Mouse (Mus musculus): Measurements from ENCODE around the gene Cd300lg. TPM values are rescaled to one million over a fixed set of nuclear protein-coding genes. Genes with fewer than 3 reads are reported as not detected.
A peak's percentile ranks its signal among the peaks of the same experiment; 100 is the strongest.

Cd300lg gene
- total and polyA plus RNA-seq, 3 experiments: 0.08 to 0.26 TPM; not detected in 1

DNA sequence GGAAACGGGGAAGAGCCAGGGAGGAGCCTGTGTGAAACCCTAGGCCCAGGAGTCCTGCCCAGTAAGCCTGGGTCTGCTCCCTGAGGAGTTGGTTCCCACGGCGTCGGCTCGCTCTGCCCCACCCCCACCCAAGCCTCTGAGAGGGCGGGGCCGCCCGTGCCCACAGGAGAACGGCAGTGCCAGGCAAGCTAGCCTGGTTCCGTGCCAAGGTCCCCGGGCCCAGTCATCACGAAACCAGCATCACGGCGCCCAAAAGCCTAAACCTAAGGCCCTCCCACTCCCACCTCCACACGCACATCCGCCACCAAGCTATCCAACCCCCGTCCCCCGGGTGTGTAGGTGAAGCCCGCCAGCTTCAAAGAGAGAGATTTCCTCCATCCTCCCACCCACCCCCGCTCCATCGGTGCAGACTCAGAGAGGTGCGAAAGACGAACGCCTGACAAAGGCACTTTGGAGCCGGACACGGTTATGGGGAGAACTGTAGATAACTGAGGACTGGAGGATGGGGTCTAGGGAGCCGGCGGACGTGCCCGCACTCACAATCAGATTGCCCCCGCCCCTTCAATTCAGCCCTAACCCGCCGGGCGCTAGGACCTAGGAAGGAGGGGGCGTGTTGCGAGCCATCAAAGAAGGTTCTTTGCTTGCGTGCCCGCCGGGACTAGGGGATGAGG, 45.9 kb downstream of the Cd300lg start:
- no peak for TF ChIP-seq E2F4 (IDR thresholded peaks at IDR 0.05; ENCODE audit: borderline replicate concordance, low read depth, low read length)
- peak; percentile 74 for TF ChIP-seq MXI1 (IDR thresholded peaks at IDR 0.05; ENCODE audit: low read depth, low read length)
- peak; percentile 34; the same call in 1 of the 2 replicates for TF ChIP-seq BHLHE40 (IDR thresholded peaks at IDR 0.05; ENCODE audit: borderline replicate concordance, low read depth, low read length)
- peak; percentile 100 for TF ChIP-seq MAZ (IDR thresholded peaks at IDR 0.05; ENCODE audit: low read depth, low read length)
- TF ChIP-seq UBTF (IDR thresholded peaks at IDR 0.05; ENCODE audit: borderline replicate concordance, insufficient read depth, low read depth, low read length): 0 out of 2 replicates have a peak, but pooled peaks have one; percentile 76
- peak; percentile 60; the same call in 1 of the 2 replicates for TF ChIP-seq ETS1 (IDR thresholded peaks at IDR 0.05; ENCODE audit: low read depth, low read length)
- peak in 1 of 2 experiments; percentile 54; a peak in 1 of 4 replicates for TF ChIP-seq POLR2A (IDR thresholded peaks at IDR 0.05; ENCODE audit: control insufficient read depth in 1 of 2, insufficient read depth in 1 of 2, low read depth in 1 of 2, low read length in 2 of 2, poor library complexity in 1 of 2)
- TF ChIP-seq SIN3A (IDR thresholded peaks at IDR 0.05; ENCODE audit: low read length): peak; percentile 98
- TF ChIP-seq HCFC1 (IDR thresholded peaks at IDR 0.05; ENCODE audit: low read depth, low read length): peak; percentile 79
- no peak for TF ChIP-seq JUND (IDR thresholded peaks at IDR 0.05; ENCODE audit: low read depth, low read length)
- TF ChIP-seq TAL1 (IDR thresholded peaks at IDR 0.05; ENCODE audit: low read length): no peak
- peak; percentile 52 for TF ChIP-seq MAX (IDR thresholded peaks at IDR 0.05; ENCODE audit: low read length)
- TF ChIP-seq CTCF (IDR thresholded peaks at IDR 0.05 in 2 of 3, conservative IDR thresholded peaks at IDR 0.05 in 1 of 3; ENCODE audit: control insufficient read depth in 1 of 3, insufficient read depth in 1 of 3, low read depth in 2 of 3, low read length in 3 of 3, poor library complexity in 1 of 3, severe bottlenecking in 1 of 3): peak in 1 of 3 experiments; percentile 11; a peak in 1 of 6 replicates
- TF ChIP-seq TBP (IDR thresholded peaks at IDR 0.05; ENCODE audit: low read depth, low read length): 0 out of 2 replicates have a peak, but pooled peaks have one; percentile 21
- TF ChIP-seq ELF1 (IDR thresholded peaks at IDR 0.05; ENCODE audit: low read depth, low read length): peak; percentile 24; the same call in 1 of the 2 replicates
- H3K79me2 ChIP-seq (ENCODE audit: control insufficient read depth, insufficient read depth, low read length, poor library complexity): peaks cover 2% of the 10 kb centered on the region; the same call in 1 of the 2 replicates
- peaks cover 0 to 10% of the 10 kb centered on the region in 2 experiments; a peak in 2 of 4 replicates for H3K36me3 ChIP-seq (ENCODE audit: control insufficient read depth in 1 of 2, insufficient read depth in 2 of 2, low read length in 2 of 2)
- H3K27ac ChIP-seq (ENCODE audit: control insufficient read depth, low read depth, low read length): peak overlapping the region; percentile 43
- no peaks in the 10 kb centered on the region for H3K9me3 ChIP-seq (replicated peaks; ENCODE audit: insufficient read depth, low read length)
- H3K4me3 ChIP-seq (ENCODE audit: control insufficient read depth in 1 of 2, insufficient read depth in 1 of 2, low read depth in 2 of 2, low read length in 2 of 2): peak overlapping the region; percentile 57 to 75
- H3K27me3 ChIP-seq (ENCODE audit: control insufficient read depth in 1 of 2, insufficient read depth in 2 of 2, low read length in 2 of 2): no peaks in the 10 kb centered on the region
- H3K9ac ChIP-seq (ENCODE audit: control insufficient read depth, low read depth, low read length, poor library complexity, severe bottlenecking): peak overlapping the region; percentile 76
- H3K4me1 ChIP-seq (ENCODE audit: control insufficient read depth in 1 of 2, insufficient read depth in 2 of 2, low read length in 2 of 2): peaks cover 5 to 12% of the 10 kb centered on the region in 2 experiments; a peak in 3 of 4 replicates
- DNase-seq (ENCODE audit: low read depth, low spot score): peak; percentile 93

DNA sequence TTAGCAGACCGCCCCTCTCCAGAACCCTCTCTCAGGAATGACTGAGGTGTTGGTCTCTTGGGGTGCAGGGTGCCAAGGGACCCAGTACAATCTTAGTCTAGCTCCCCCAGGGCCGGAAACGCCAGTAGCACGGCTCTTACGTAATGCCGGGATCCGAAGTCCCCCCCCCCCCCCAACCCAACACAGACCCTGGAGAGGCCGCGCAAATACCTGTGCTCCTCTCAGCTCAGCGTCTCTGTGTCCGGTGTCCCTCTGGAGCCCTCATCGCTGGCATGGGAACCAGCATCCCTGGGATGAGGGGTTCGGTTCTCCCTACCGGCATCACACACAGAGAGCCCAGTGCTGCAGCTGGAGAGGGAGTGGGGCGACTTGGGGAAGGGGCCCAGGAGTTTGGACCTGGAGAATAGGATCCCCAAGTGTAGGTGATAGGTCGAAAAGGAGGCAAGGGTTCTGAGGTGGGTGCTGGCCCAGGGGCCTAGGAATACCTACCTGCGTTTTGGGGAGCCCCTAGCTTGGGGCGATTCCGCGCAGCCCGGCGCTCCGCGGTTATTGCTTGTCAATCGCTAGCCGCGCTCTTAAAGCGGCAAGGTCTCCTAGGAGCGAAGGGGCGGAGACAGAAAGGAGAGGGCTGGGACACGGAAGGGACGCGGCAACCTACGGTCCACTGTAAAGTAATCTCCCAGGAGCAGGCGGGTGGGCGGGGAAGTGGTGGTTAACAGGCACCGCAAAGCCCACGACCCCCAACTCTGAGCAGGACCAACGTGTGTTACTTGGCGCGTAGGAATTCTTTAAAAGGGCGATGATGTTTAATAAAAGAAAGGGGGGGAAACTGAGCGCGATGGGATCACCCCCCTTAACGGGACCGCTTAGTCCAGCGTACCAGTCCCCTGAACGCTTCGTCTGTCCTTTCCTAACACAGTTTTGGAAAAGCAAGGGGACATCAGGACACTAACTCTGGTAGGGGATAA, 46.9 kb downstream of the Cd300lg start, which contains the start of gene Mpp2:
Gene Mpp2 (minus strand): TSS at position 585 of the 968 bp plus-strand sequence.
- peak; percentile 98 for DNase-seq (ENCODE audit: low read depth, low spot score)
- H3K4me3 ChIP-seq (ENCODE audit: control insufficient read depth in 1 of 2, insufficient read depth in 1 of 2, low read depth in 2 of 2, low read length in 2 of 2): peak within 1 kb of the TSS; percentile 57 to 75
- peak within 1 kb of the TSS; percentile 76 for H3K9ac ChIP-seq (ENCODE audit: control insufficient read depth, low read depth, low read length, poor library complexity, severe bottlenecking)
- no peaks in the 10 kb centered on the region for H3K9me3 ChIP-seq (replicated peaks; ENCODE audit: insufficient read depth, low read length)
- H3K4me1 ChIP-seq (ENCODE audit: control insufficient read depth in 1 of 2, insufficient read depth in 2 of 2, low read length in 2 of 2): peaks cover 5 to 12% of the 10 kb centered on the region in 2 experiments; a peak in 3 of 4 replicates
- peak within 1 kb of the TSS; percentile 92 for H3K27ac ChIP-seq (ENCODE audit: control insufficient read depth, low read depth, low read length)
- no peaks in the 10 kb centered on the region for H3K27me3 ChIP-seq (ENCODE audit: control insufficient read depth in 1 of 2, insufficient read depth in 2 of 2, low read length in 2 of 2)
- peaks cover 2% of the 10 kb centered on the region; the same call in 1 of the 2 replicates for H3K79me2 ChIP-seq (ENCODE audit: control insufficient read depth, insufficient read depth, low read length, poor library complexity)
- H3K36me3 ChIP-seq (ENCODE audit: control insufficient read depth in 1 of 2, insufficient read depth in 2 of 2, low read length in 2 of 2): peaks cover 0 to 10% of the 10 kb centered on the region in 2 experiments; a peak in 2 of 4 replicates
- TF ChIP-seq POLR2AphosphoS2 (IDR thresholded peaks at IDR 0.05; ENCODE audit: low read length): no peak
- no peak for TF ChIP-seq MEF2A (IDR thresholded peaks at IDR 0.05; ENCODE audit: extremely low read depth, insufficient replicate concordance, low read depth, low read length, poor library complexity, severe bottlenecking)
- peak; percentile 44; the same call in 1 of the 2 replicates for TF ChIP-seq UBTF (IDR thresholded peaks at IDR 0.05; ENCODE audit: borderline replicate concordance, insufficient read depth, low read depth, low read length)
- TF ChIP-seq TCF12 (IDR thresholded peaks at IDR 0.05; ENCODE audit: low read depth, low read length): peak; percentile 42; the same call in 1 of the 2 replicates
- TF ChIP-seq NELFE (IDR thresholded peaks at IDR 0.05; ENCODE audit: low read depth, low read length): peak; percentile 43; the same call in 1 of the 2 replicates
- TF ChIP-seq POLR2AphosphoS5 (IDR thresholded peaks at IDR 0.05; ENCODE audit: borderline replicate concordance, low read depth, low read length): no peak
- TF ChIP-seq SIN3A (IDR thresholded peaks at IDR 0.05; ENCODE audit: low read length): peak; percentile 85
- no peak; the same call in 1 of the 2 replicates for TF ChIP-seq MAZ (IDR thresholded peaks at IDR 0.05; ENCODE audit: low read depth, low read length)
- TF ChIP-seq GATA1 (IDR thresholded peaks at IDR 0.05; ENCODE audit: low read depth, low read length): peak; percentile 24; the same call in 1 of the 2 replicates
- TF ChIP-seq MXI1 (IDR thresholded peaks at IDR 0.05; ENCODE audit: low read depth, low read length): peak; percentile 48; the same call in 1 of the 2 replicates
- peak; percentile 18; the same call in 1 of the 2 replicates for TF ChIP-seq USF1 (IDR thresholded peaks at IDR 0.05; ENCODE audit: low read depth, low read length)
- peak; percentile 86 for TF ChIP-seq TAL1 (IDR thresholded peaks at IDR 0.05; ENCODE audit: low read length)
- TF ChIP-seq POLR2A (IDR thresholded peaks at IDR 0.05; ENCODE audit: control insufficient read depth in 1 of 2, insufficient read depth in 1 of 2, low read depth in 1 of 2, low read length in 2 of 2, poor library complexity in 1 of 2): peak; percentile 55 to 56; a peak in 2 of 4 replicates
- TF ChIP-seq ZKSCAN1 (IDR thresholded peaks at IDR 0.05; ENCODE audit: low read depth, low read length): no peak
- TF ChIP-seq HCFC1 (IDR thresholded peaks at IDR 0.05; ENCODE audit: low read depth, low read length): peak; percentile 61; the same call in 1 of the 2 replicates
- no peak for TF ChIP-seq KAT2A (conservative IDR thresholded peaks at IDR 0.05; ENCODE audit: low read depth, low read length)
- peak; percentile 68; the same call in 1 of the 2 replicates for TF ChIP-seq ELF1 (IDR thresholded peaks at IDR 0.05; ENCODE audit: low read depth, low read length)

Measured in MEL (cell line).